Mouse (Mus musculus) E14TG2a.4 (cell line): ENCODE results near the gene Rab13.

ENCODE experiments used
- CTCF ChIP-seq: conservative IDR thresholded peaks from 2 replicates; pipeline ENCODE4 v1.5.1; 2014; ENCODE audit warnings: low read length
- NANOG ChIP-seq: IDR thresholded peaks from 2 replicates; pipeline ENCODE4 v1.6.1; 2014; ENCODE audit warnings: borderline replicate concordance, low read length, mixed read lengths
- POU5F1 ChIP-seq: IDR thresholded peaks from 2 replicates; pipeline ENCODE4 v1.6.1; 2014; ENCODE audit warnings: low read length, borderline replicate concordance

GRCm38 (mm10) chr3:90258521-90258920 is 45.0 kb downstream of the Rab13 start:
- TF ChIP-seq CTCF (no peak), NANOG (no peak), POU5F1 (no peak)
